Mouse (Mus musculus) erythroblast, embryonic 14.5 days (primary cell): Measurements from ENCODE around the gene Wfdc1. TPM values are rescaled to one million over a fixed set of nuclear protein-coding genes. Genes with fewer than 3 reads are reported as not detected.

ENCODE experiments used
- H3K27me3 ChIP-seq: 2 replicates; pipeline ENCODE4 v1.6.1; 2012; ENCODE audit warnings: inconsistent platforms; ENCODE audit not compliant: control insufficient read depth
- H3K36me3 ChIP-seq: 2 replicates; pipeline ENCODE4 v1.6.1; 2012; ENCODE audit warnings: mild to moderate bottlenecking, inconsistent platforms; ENCODE audit not compliant: control insufficient read depth
- H3K4me1 ChIP-seq: 2 replicates; pipeline ENCODE4 v1.6.1; 2012; ENCODE audit warnings: inconsistent platforms; ENCODE audit not compliant: control insufficient read depth
- H3K4me3 ChIP-seq: replicated peaks from 2 replicates; pipeline ENCODE3; 2012; ENCODE audit warnings: moderate library complexity, mild to moderate bottlenecking, inconsistent platforms
- H3K9me3 ChIP-seq: 2 replicates; pipeline ENCODE4 v1.6.1; 2012; ENCODE audit warnings: low read length, inconsistent platforms, mixed read lengths; ENCODE audit not compliant: control insufficient read depth
- GATA1 ChIP-seq: IDR thresholded peaks from 2 replicates; pipeline ENCODE4 v1.6.1; 2012; ENCODE audit warnings: low read length, inconsistent platforms, mixed read lengths
- TAL1 ChIP-seq: IDR thresholded peaks from 3 replicates; pipeline ENCODE4 v1.6.1; 2012; ENCODE audit warnings: low read length, inconsistent platforms, mixed read lengths
- polyA plus RNA-seq: library from polyadenylated mRNA; stranded (reverse); fragments of >175 nt; gene quantifications from 2 replicates; pipeline ENCODE4 v1.2.3, GENCODE M21; 2012

Wfdc1 gene
- polyA plus RNA-seq, 1 experiment: not detected

DNA sequence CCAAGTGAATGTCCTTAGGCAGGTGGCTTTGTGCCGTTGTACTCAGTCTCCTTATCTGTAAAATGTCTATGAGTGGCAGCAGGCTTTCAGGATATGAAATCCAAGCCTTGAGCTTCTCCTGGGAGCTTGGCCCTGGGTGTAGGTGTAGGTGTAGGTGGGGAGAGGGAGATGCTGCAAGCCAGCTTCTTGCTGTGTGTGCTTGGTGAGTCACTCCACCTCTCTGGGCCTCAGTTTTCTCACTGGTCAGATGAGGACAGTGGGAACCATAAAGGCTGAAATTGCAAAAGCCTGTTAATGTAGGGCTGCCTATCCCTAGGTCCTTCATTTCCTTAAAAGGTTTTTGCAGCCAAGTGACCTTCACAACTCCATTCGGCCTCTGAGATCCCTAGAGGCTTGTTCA lies 30.2 kb upstream of the Wfdc1 start:
- Histone ChIP-seq H3K4me3 (no peak overlapping the region), H3K4me1 (no peaks in the 10 kb centered on the region), H3K9me3 (no peaks in the 10 kb centered on the region), H3K36me3 (no peaks in the 10 kb centered on the region), H3K27me3 (peaks cover 28% of the 10 kb centered on the region)
- no peak for TF ChIP-seq TAL1
- TF ChIP-seq GATA1: no peak

DNA sequence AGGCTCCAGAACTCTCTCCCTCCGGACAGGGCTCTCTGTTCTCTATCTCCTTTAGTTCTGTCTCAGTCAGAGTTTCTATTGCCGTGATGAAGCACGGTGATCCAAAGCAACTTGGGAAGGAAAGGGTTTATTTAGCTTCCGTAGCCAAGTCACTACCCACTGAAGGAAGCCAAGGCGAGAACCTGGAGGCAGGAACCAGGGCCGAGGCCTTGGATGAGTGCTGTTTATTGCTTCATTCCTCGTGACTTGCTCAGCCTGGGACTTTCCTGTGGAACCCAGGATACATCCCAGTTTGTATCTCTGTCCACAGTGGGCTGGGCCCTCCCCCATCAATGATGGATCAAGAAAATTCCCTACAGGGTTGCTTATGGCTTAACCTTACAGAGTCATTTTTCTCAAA lies 29.4 kb upstream of the Wfdc1 start:
- Histone ChIP-seq H3K36me3 (no peaks in the 10 kb centered on the region), H3K4me1 (no peaks in the 10 kb centered on the region), H3K4me3 (no peak overlapping the region), H3K27me3 (peaks cover 28% of the 10 kb centered on the region), H3K9me3 (no peaks in the 10 kb centered on the region)
- TF ChIP-seq GATA1 (no peak), TAL1 (no peak)

DNA sequence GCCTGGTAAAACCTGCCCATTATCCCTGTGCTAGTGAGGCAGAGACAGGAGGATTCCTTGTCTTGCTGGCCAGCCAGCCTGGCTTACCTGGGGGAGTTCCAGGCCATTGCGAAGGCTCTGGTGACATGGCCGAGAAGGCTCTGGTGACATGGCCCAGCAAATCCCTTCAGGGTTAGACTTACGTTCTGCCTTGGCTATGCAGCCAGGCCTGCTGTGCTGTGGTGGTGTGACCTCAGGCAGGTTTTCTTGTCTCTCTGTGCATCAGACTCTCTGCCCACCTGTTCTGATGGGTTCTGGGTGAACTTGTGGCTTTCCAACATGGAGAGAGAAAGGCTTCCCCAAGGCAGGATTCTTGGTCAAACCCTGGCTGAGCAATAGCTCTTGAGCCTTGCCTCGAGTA lies 28.8 kb upstream of the Wfdc1 start:
- Histone ChIP-seq H3K36me3 (no peaks in the 10 kb centered on the region), H3K4me3 (no peak overlapping the region), H3K9me3 (no peaks in the 10 kb centered on the region), H3K27me3 (peaks cover 26% of the 10 kb centered on the region), H3K4me1 (no peaks in the 10 kb centered on the region)
- TF ChIP-seq GATA1: no peak
- no peak for TF ChIP-seq TAL1

DNA sequence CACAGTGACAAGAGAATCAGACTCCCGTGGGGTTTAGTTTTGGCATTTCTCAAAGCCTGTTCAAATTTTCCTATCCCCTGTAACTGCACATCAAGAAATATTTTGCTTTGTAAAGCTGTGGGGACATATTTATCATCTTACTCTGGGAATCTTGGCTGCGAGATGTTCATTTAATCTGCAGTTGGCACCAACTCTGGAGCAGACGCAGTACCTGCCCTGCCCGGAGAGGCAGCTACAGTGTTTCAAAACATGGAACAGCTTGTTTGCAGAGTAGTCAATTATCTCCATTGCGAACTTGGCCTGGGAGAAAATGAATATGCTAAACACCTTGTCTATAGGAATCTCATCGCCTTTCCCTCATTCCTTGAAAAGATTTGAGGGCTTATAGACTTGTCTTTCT lies 27.9 kb upstream of the Wfdc1 start:
- Histone ChIP-seq H3K9me3 (no peaks in the 10 kb centered on the region), H3K4me1 (no peaks in the 10 kb centered on the region), H3K4me3 (no peak overlapping the region), H3K27me3 (peaks cover 17% of the 10 kb centered on the region), H3K36me3 (no peaks in the 10 kb centered on the region)
- TF ChIP-seq TAL1 (no peak), GATA1 (no peak)

DNA sequence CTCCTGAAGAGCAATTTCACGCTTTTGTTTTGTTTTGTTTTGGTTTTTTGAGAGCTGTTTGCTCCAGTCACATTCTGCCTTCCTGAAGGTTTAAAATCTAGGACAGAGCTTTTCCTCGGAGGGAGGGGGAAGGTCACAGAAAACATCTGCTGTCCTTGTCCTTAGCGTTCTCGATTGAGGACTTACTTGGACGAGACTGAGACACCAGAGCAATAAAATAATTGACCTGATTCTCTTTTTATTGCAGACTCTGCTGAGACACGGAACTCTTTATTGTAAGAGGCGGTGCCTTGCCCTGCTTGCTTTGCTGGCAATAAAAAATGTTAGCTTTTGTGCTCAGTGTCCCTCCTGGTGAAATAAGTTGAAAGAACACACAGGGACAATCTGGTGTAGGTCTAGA lies 26.4 kb upstream of the Wfdc1 start:
- H3K4me1 ChIP-seq: no peaks in the 10 kb centered on the region
- no peak overlapping the region for H3K4me3 ChIP-seq
- H3K9me3 ChIP-seq: no peaks in the 10 kb centered on the region
- no peak for TF ChIP-seq TAL1
- TF ChIP-seq GATA1: no peak
- peaks cover 3% of the 10 kb centered on the region for H3K27me3 ChIP-seq
- H3K36me3 ChIP-seq: no peaks in the 10 kb centered on the region

DNA sequence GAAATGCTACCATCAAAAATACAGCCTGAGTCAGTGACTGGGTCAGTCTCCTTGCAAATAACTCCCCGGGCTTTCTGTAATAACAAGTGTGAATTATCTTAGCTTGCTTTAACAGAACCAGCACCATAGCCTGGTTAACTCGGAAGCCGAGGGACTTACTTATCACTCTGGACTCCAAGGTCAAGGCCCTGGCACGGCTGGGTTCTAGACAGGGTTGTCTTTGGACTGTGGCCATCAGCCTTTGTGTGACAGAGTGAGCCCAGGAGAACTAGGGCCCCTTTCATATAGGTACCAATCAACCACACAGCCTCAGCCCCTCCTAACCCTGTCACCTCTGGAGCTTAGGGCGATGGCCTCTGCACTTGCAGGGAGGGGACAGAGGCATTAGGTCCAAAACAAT lies 25.1 kb upstream of the Wfdc1 start:
- peaks cover 2% of the 10 kb centered on the region; the same call in 1 of the 2 replicates for H3K27me3 ChIP-seq
- H3K4me1 ChIP-seq: no peaks in the 10 kb centered on the region
- no peaks in the 10 kb centered on the region for H3K36me3 ChIP-seq
- H3K9me3 ChIP-seq: no peaks in the 10 kb centered on the region
- H3K4me3 ChIP-seq: no peak overlapping the region
- TF ChIP-seq GATA1: no peak
- no peak for TF ChIP-seq TAL1

DNA sequence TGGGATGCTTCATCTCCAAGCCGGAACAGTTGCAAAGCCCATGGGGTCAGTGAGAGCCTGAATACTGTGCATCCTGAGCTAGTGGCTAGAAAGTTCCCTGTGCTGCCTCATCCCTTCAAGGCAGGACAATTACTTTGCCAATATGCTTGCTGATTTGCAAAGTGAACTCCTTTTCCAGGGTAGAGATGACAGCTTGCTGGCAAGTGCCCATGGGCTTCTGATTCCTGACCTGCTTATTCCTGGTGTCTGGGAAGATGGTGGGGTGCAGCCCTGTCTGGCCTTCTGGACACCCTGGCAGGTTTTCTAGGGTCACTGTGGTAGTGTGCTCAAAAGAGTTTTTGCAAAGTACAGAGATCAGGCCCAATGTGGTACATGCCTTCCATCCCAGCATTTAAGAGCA lies 23.2 kb upstream of the Wfdc1 start:
- TF ChIP-seq GATA1 (no peak), TAL1 (no peak)
- H3K4me1 ChIP-seq: no peaks in the 10 kb centered on the region
- peaks cover 2% of the 10 kb centered on the region; the same call in 1 of the 2 replicates for H3K27me3 ChIP-seq
- no peak overlapping the region for H3K4me3 ChIP-seq
- peaks cover 10% of the 10 kb centered on the region for H3K9me3 ChIP-seq
- no peaks in the 10 kb centered on the region for H3K36me3 ChIP-seq

DNA sequence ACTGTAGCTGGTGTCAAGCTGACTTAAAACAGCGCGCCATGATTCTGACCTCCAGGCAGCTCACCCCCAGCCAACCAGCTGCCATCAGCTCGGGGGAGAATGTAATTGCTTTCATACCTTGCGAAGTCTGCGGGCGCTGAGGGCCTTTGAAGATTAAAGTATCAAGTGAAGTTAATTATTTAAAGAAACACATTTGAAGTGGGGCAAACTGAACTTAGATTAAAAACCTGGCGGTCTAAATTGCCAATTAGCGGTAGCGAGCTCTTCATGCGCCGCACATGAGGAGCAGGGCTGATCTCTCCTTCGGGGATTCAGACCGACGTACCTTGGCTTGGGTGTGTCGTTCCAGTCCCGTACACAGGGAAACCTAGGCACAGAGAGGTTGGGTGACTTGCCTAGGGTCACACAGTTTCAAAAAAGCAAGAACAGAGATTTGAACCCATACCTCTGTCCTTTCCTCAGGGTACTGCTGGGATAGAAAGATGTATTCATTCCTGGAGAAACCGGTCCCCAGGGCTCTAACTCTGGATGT lies 21.7 kb upstream of the Wfdc1 start:
- Histone ChIP-seq H3K9me3 (peaks cover 10% of the 10 kb centered on the region), H3K4me1 (no peaks in the 10 kb centered on the region), H3K36me3 (no peaks in the 10 kb centered on the region), H3K27me3 (peaks cover 2% of the 10 kb centered on the region; the same call in 1 of the 2 replicates), H3K4me3 (no peak overlapping the region)
- no peak for TF ChIP-seq GATA1
- TF ChIP-seq TAL1: no peak

DNA sequence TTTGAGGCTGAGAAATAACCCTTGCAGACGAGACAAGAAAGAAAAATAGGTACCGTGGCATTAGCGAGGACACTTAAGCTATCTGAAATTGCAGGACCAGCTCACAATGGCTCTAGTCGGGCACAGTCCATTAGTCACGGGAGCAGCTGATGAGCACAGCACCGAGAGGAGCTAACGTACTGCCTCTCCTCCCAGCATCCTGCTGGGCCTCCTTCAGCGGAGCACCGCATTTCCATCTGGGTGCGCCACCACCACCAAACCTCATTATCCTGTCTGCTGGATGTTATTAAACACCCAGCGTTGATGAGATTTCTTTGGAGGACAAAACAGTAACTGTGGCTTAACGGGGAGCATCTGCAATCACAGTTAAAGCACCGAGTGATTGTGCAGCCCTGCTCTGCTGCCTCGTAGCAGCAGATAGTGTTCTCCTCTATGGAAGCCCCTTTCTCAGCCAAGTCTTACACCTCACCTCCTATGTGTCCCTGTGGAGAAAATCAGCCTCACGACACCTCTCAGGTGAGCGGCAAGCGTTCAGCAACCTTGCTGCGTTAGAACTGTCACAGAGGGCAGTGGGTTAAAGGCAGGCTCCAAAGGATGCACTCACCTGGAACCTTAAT lies 21.1 kb upstream of the Wfdc1 start:
- Histone ChIP-seq H3K27me3 (peaks cover 2% of the 10 kb centered on the region; the same call in 1 of the 2 replicates), H3K9me3 (peaks cover 10% of the 10 kb centered on the region), H3K36me3 (no peaks in the 10 kb centered on the region), H3K4me3 (no peak overlapping the region), H3K4me1 (no peaks in the 10 kb centered on the region)
- TF ChIP-seq TAL1: no peak
- TF ChIP-seq GATA1: no peak

DNA sequence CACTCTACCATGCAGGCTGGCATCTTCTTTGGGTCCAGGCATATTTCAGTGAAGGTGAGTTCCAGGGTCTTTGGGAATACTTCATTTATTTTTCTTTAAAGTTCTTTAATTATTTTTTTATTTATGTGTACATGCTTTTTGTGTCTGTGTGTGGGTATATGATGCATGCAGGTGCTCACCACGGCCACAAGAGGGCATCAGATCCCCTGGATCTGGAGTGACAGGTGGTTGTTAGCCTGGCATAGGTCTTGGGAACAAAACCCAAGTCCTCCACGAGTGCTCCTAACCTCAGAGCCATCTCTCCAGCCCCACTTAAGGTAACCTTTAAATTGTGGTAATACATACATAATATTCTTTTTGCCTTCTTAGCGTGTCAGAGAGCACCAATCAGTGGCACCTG lies 20.0 kb upstream of the Wfdc1 start:
- Histone ChIP-seq H3K4me1 (no peaks in the 10 kb centered on the region), H3K36me3 (no peaks in the 10 kb centered on the region), H3K4me3 (no peak overlapping the region), H3K27me3 (peaks cover 2% of the 10 kb centered on the region; the same call in 1 of the 2 replicates), H3K9me3 (peaks cover 10% of the 10 kb centered on the region)
- TF ChIP-seq GATA1: no peak
